Mouse (Mus musculus): ENCODE data around the gene Ccdc61. TPM values are rescaled to one million over a fixed set of nuclear protein-coding genes. Genes with fewer than 3 reads are reported as not detected.
A peak's percentile ranks its signal among the peaks of the same experiment; 100 is the strongest.

Ccdc61 gene
- polyA plus RNA-seq, 1 experiment from 2014 or later: 20.6 TPM

GRCm38 (mm10) chr7:18909797-18910196, 418 bp downstream of the Ccdc61 start:
- WGBS: 5% methylated on average over 17 of the region's 17 CpGs
- Histone ChIP-seq H3K9me3 (replicated peaks) (no peaks in the 10 kb centered on the region), H3K4me2 (peak overlapping the region; percentile 81), H3K36me3 (no peaks in the 10 kb centered on the region), H3K4me1 (replicated peaks) (peaks cover 17% of the 10 kb centered on the region), H3K27ac (peak overlapping the region; percentile 36; the same call in 1 of the 2 replicates), H3K4me3 (peak overlapping the region; percentile 92), H3K9ac (peak overlapping the region; percentile 80), H3K27me3 (no peaks in the 10 kb centered on the region)
- ATAC-seq (replicated peaks; ENCODE audit: insufficient number of reproducible peaks, insufficient read depth, low FRiP score, low read depth): 0 out of 2 replicates have a peak, but pooled peaks have one; percentile 3

GRCm38 (mm10) chr7:18904971-18905370, 5.2 kb downstream of the Ccdc61 start:
- Histone ChIP-seq H3K27me3 (no peaks in the 10 kb centered on the region), H3K27ac (no peak overlapping the region), H3K9me3 (replicated peaks) (no peaks in the 10 kb centered on the region), H3K4me2 (no peak overlapping the region), H3K9ac (no peak overlapping the region), H3K4me1 (replicated peaks) (peaks cover 13% of the 10 kb centered on the region), H3K36me3 (peaks cover 22% of the 10 kb centered on the region), H3K4me3 (no peak overlapping the region)
- WGBS: 89% methylated on average over 3 of the region's 3 CpGs
- no peak for ATAC-seq (replicated peaks; ENCODE audit: insufficient number of reproducible peaks, insufficient read depth, low FRiP score, low read depth)

- Histone ChIP-seq H3K4me2 (no peak overlapping the region), H3K36me3 (peaks cover 26% of the 10 kb centered on the region), H3K4me3 (no peak overlapping the region), H3K4me1 (replicated peaks) (no peaks in the 10 kb centered on the region), H3K27ac (no peak overlapping the region), H3K9me3 (replicated peaks) (no peaks in the 10 kb centered on the region), H3K27me3 (no peaks in the 10 kb centered on the region), H3K9ac (no peak overlapping the region)
- ATAC-seq (replicated peaks; ENCODE audit: insufficient number of reproducible peaks, insufficient read depth, low FRiP score, low read depth): no peak
- 69% methylated on average over 3 of the region's 3 CpGs for WGBS
These were observed 7.7 kb downstream of the Ccdc61 start for GRCm38 (mm10) chr7:18902486-18902885.

GRCm38 (mm10) chr7:18900513-18900912, 9.7 kb downstream of the Ccdc61 start:
- Histone ChIP-seq H3K27ac (no peak overlapping the region), H3K9ac (no peak overlapping the region), H3K4me1 (replicated peaks) (no peaks in the 10 kb centered on the region), H3K27me3 (no peaks in the 10 kb centered on the region), H3K4me3 (no peak overlapping the region), H3K36me3 (peaks cover 26% of the 10 kb centered on the region), H3K4me2 (no peak overlapping the region), H3K9me3 (replicated peaks) (no peaks in the 10 kb centered on the region)
- WGBS: 88% methylated on average over 2 of the region's 2 CpGs
- ATAC-seq (replicated peaks; ENCODE audit: insufficient number of reproducible peaks, insufficient read depth, low FRiP score, low read depth): no peak

GRCm38 (mm10) chr7:18896536-18896935, 13.7 kb downstream of the Ccdc61 start:
- peaks cover 15% of the 10 kb centered on the region; the same call in 1 of the 2 replicates for H3K36me3 ChIP-seq
- H3K9ac ChIP-seq: no peak overlapping the region
- no peak overlapping the region for H3K27ac ChIP-seq
- peaks cover 15% of the 10 kb centered on the region for H3K27me3 ChIP-seq
- H3K4me3 ChIP-seq: no peak overlapping the region
- peaks cover 21% of the 10 kb centered on the region for H3K4me1 ChIP-seq (replicated peaks)
- WGBS: 49% methylated on average over 5 of the region's 5 CpGs
- no peak for ATAC-seq (replicated peaks; ENCODE audit: insufficient number of reproducible peaks, insufficient read depth, low FRiP score, low read depth)
- no peaks in the 10 kb centered on the region for H3K9me3 ChIP-seq (replicated peaks)
- no peak overlapping the region for H3K4me2 ChIP-seq

- no peak overlapping the region for H3K27ac ChIP-seq
- no peaks in the 10 kb centered on the region for H3K9me3 ChIP-seq (replicated peaks)
- peaks cover 15% of the 10 kb centered on the region for H3K27me3 ChIP-seq
- H3K4me2 ChIP-seq: peak overlapping the region; percentile 83
- peaks cover 21% of the 10 kb centered on the region for H3K4me1 ChIP-seq (replicated peaks)
- no peaks in the 10 kb centered on the region for H3K36me3 ChIP-seq
- WGBS: 1% methylated on average over 37 of the region's 41 CpGs
- ATAC-seq (replicated peaks; ENCODE audit: insufficient number of reproducible peaks, insufficient read depth, low FRiP score, low read depth): peak; percentile 40
- peak overlapping the region; percentile 47 for H3K4me3 ChIP-seq
- peak overlapping the region; percentile 57 for H3K9ac ChIP-seq
These were observed 16.4 kb downstream of the Ccdc61 start for GRCm38 (mm10) chr7:18893651-18894430.

GRCm38 (mm10) chr7:18893009-18893408, 17.2 kb downstream of the Ccdc61 start:
- Histone ChIP-seq H3K27ac (no peak overlapping the region), H3K4me2 (peak overlapping the region; percentile 83), H3K9ac (no peak overlapping the region), H3K36me3 (no peaks in the 10 kb centered on the region), H3K9me3 (replicated peaks) (no peaks in the 10 kb centered on the region), H3K4me3 (peak overlapping the region; percentile 48; the same call in 1 of the 2 replicates), H3K4me1 (replicated peaks) (peaks cover 21% of the 10 kb centered on the region), H3K27me3 (peaks cover 15% of the 10 kb centered on the region)
- WGBS: 24% methylated on average over 27 of the region's 27 CpGs
- peak; percentile 42; the same call in 1 of the 2 replicates for ATAC-seq (replicated peaks; ENCODE audit: insufficient number of reproducible peaks, insufficient read depth, low FRiP score, low read depth)

GRCm38 (mm10) chr7:18891872-18892599, 18.2 kb downstream of the Ccdc61 start:
- WGBS: 17% methylated on average over 33 of the region's 33 CpGs
- peaks cover 15% of the 10 kb centered on the region for H3K27me3 ChIP-seq
- peak; percentile 68 for ATAC-seq (replicated peaks; ENCODE audit: insufficient number of reproducible peaks, insufficient read depth, low FRiP score, low read depth)

GRCm38 (mm10) chr7:18890848-18891247, 19.4 kb downstream of the Ccdc61 start:
- H3K36me3 ChIP-seq: no peaks in the 10 kb centered on the region
- H3K27ac ChIP-seq: no peak overlapping the region
- H3K4me2 ChIP-seq: no peak overlapping the region
- H3K9ac ChIP-seq: no peak overlapping the region
- H3K4me1 ChIP-seq (replicated peaks): peaks cover 21% of the 10 kb centered on the region
- no peak overlapping the region for H3K4me3 ChIP-seq
- 90% methylated on average over 8 of the region's 8 CpGs for WGBS
- ATAC-seq (replicated peaks; ENCODE audit: insufficient number of reproducible peaks, insufficient read depth, low FRiP score, low read depth): no peak
- H3K9me3 ChIP-seq (replicated peaks): no peaks in the 10 kb centered on the region
- H3K27me3 ChIP-seq: peaks cover 15% of the 10 kb centered on the region

More at GRCm38 (mm10) chr7:18891872-18892599, 18.2 kb downstream of the Ccdc61 start:
- H3K36me3 ChIP-seq: no peaks in the 10 kb centered on the region
- peak overlapping the region; percentile 51; the same call in 1 of the 2 replicates for H3K9ac ChIP-seq
- peaks cover 21% of the 10 kb centered on the region for H3K4me1 ChIP-seq (replicated peaks)
- H3K4me3 ChIP-seq: peak overlapping the region; percentile 48
- H3K9me3 ChIP-seq (replicated peaks): no peaks in the 10 kb centered on the region
- no peak overlapping the region for H3K27ac ChIP-seq
- peak overlapping the region; percentile 83 for H3K4me2 ChIP-seq

- Histone ChIP-seq H3K27me3 (no peaks in the 10 kb centered on the region), H3K4me1 (replicated peaks) (0 out of 2 replicates have a peak, but pooled peaks cover 6% of the 10 kb centered on the region), H3K27ac (no peak overlapping the region), H3K4me2 (no peak overlapping the region), H3K9me3 (replicated peaks) (no peaks in the 10 kb centered on the region), H3K9ac (no peak overlapping the region), H3K36me3 (no peaks in the 10 kb centered on the region), H3K4me3 (no peak overlapping the region)
- 68% methylated on average over 1 of the region's 1 CpGs for WGBS
- ATAC-seq (replicated peaks; ENCODE audit: insufficient number of reproducible peaks, insufficient read depth, low FRiP score, low read depth): no peak
These were observed 23.3 kb downstream of the Ccdc61 start for GRCm38 (mm10) chr7:18886963-18887362.

- H3K4me3 ChIP-seq: no peak overlapping the region
- no peaks in the 10 kb centered on the region for H3K36me3 ChIP-seq
- 45% methylated on average over 13 of the region's 13 CpGs for WGBS
- no peak overlapping the region for H3K9ac ChIP-seq
- H3K27me3 ChIP-seq: no peaks in the 10 kb centered on the region
- H3K27ac ChIP-seq: no peak overlapping the region
- 0 out of 2 replicates have a peak, but pooled peaks cover 6% of the 10 kb centered on the region for H3K4me1 ChIP-seq (replicated peaks)
- no peak overlapping the region for H3K4me2 ChIP-seq
- ATAC-seq (replicated peaks; ENCODE audit: insufficient number of reproducible peaks, insufficient read depth, low FRiP score, low read depth): no peak
- H3K9me3 ChIP-seq (replicated peaks): no peaks in the 10 kb centered on the region
These were observed 25.3 kb downstream of the Ccdc61 start for GRCm38 (mm10) chr7:18884745-18885422.

All from heart, embryonic 15.5 days (tissue).